Mouse (Mus musculus): Measurements from ENCODE around the gene Sympk. TPM values are rescaled to one million over a fixed set of nuclear protein-coding genes. Genes with fewer than 3 reads are reported as not detected.

Sympk gene
- total RNA-seq, 2 experiments from 2014 or later: 85.6 to 87.6 TPM

DNA sequence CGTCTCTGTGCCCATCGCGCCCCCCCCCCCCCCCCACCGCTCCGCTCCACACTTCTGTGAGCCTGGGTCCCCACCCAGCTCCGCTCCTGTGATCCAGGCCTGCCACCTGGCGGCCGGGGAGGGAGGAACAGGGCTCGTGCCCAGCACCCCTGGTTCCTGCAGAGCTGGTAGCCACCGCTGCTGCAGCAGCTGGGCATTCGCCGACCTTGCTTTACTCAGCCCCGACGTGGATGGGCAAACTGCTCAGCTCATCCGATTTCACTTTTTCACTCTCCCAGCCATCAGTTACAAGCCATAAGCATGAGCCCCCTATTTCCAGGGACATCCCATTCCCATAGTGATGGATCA is 69.0 kb downstream of the Sympk start:
- DNase-seq (ENCODE audit: extremely low spot score in 1 of 2, low spot score in 2 of 2): peak; percentile 41 to 88
- intact Hi-C loops (cut with DNase I): no loop called here

DNA sequence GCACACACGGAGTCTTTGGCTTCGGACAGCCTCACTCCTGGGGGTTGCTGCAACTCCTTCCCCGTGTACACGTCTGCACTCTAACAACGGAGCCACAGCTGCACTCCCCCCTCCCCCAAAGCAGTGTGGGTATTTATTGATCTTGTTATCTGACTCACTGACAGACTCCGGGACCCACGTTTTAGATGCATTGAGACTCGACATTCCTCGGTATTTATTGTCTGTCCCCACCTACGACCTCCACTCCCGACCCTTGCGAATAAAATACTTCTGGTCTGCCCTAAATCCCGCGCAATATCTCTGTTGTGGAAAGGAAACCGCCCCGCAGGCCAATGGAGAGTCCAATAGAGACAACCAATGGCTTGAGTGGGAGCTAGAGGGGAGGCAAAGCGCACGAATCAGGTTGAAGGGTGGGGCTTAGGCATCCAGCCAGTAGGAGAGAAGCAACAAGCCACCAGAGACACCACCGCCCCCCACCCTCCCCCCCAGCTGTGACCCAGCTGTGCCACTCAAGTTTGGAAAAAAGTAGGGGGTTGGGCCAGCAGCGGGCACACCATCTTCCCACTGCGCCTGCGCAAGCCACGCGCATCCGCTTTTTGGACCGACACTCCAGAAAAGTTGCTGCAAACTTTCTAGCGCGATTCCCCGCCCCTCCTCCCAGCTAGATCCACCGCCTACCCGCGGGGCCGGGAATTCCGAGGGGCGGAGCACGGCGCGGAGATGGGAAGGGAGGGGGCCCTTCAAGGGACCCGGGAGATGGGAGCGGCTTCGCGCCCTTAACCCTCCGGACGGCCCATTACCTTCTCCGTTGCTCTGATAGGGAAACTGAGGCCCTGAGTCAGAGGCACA is 69.6 kb downstream of the Sympk start:
- peak; percentile 77 to 97 for DNase-seq (ENCODE audit: extremely low spot score in 1 of 2, low spot score in 2 of 2)
- intact Hi-C loops (cut with DNase I): no loop called here

DNA sequence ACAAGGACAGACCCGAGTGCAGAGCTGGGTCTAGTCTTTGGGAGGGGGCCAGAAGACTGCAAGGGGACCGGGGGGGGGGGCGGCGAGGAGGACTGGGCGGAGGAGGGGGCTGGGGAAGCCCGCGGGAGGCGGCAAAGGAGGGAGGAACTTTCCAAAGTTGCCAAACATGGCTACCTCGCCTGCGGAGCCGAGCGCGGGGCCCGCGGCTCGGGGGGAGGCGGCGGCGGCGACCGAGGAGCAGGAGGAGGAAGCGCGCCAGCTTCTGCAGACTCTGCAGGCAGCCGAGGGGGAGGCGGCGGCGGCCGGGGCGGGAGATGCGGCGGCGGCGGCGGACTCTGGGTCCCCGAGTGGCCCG is 70.3 kb downstream of the Sympk start, which contains the start of gene Six5:
Gene Six5 (plus strand): TSS at position 124 of the 355 bp plus-strand sequence.
- intact Hi-C loops (cut with DNase I): no loop called here
- peak in 1 of 2 experiments; percentile 76 for DNase-seq (ENCODE audit: extremely low spot score in 1 of 2, low spot score in 2 of 2)

DNA sequence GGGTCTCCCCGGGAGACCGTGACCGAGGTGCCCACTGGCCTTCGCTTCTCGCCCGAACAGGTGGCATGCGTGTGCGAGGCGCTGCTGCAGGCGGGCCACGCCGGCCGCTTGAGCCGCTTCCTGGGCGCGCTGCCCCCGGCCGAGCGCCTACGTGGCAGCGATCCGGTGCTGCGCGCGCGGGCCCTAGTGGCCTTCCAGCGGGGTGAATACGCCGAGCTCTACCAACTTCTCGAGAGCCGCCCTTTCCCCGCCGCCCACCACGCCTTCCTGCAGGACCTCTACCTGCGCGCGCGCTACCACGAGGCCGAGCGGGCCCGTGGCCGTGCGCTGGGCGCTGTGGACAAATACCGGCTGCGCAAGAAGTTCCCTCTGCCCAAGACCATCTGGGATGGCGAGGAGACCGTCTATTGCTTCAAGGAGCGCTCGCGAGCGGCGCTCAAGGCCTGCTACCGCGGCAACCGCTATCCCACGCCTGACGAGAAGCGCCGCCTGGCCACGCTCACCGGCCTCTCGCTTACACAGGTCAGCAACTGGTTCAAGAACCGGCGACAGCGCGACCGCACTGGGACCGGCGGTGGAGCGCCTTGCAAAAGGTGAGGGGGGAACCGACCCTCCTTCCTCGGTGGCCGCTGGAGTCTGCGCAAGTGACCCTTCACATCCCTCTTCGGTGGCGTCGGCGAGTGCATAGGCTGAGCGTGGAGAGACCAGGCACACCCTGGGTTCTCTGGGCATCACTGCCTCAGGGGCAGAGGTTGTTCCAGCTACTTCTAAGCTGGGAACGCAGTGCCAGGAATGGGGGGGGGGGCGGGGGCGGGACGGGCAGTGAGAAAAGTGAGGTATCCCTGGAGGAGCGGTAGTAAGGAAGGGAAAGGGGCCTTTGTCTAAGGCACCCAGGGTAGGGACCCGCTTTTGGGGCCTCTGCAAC is 70.9 kb downstream of the Sympk start:
- peak in 1 of 2 experiments; percentile 72 for DNase-seq (ENCODE audit: extremely low spot score in 1 of 2, low spot score in 2 of 2)

DNA sequence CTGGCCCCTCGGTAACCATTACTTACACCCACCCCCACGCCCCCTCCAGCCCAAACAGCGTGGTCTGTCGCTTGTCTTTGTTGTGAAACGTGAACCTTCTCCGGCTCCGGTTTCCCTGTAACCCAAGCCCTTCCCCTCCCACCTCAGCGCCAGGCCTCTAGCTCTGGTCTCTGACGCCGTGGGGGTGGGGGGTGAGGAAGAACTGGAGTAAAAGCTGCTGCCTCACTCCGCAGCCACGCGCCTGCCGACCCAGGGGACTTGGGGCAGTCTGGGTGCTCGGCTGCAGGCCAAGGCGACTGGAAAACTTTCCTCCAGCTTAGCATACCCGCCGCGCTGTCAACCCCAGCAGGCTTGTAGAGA is 71.6 kb downstream of the Sympk start:
- intact Hi-C loops (cut with DNase I): no loop called here
- DNase-seq (ENCODE audit: extremely low spot score in 1 of 2, low spot score in 2 of 2): peak in 1 of 2 experiments; percentile 82

More for the DNA sequence above, 70.9 kb downstream of the Sympk start:
- intact Hi-C loops (cut with DNase I): no loop called here

DNA sequence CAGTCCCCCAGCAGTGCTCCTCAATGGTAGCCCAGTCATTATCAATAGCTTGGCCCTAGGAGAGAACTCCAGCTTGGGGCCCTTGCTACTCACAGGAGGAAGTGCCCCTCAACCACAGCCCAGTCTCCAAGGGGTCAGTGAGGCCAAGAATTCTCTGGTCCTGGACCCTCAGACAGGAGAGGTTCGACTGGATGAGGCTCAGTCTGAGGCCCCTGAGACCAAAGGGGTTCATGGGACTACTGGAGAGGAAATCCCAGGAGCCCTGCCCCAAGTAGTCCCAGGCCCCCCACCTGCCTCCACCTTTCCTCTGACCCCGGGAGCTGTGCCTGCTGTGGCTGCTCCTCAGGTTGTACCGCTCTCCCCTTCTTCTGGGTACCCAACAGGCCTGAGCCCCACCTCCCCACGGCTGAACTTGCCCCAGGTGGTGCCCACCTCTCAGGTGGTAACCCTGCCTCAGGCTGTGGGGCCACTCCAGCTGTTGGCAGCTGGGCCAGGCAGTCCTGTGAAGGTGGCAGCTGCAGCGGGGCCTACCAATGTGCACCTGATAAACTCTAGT is 72.3 kb downstream of the Sympk start:
- no peak for DNase-seq (ENCODE audit: extremely low spot score in 1 of 2, low spot score in 2 of 2)
- intact Hi-C loops (cut with DNase I): no loop called here

DNA sequence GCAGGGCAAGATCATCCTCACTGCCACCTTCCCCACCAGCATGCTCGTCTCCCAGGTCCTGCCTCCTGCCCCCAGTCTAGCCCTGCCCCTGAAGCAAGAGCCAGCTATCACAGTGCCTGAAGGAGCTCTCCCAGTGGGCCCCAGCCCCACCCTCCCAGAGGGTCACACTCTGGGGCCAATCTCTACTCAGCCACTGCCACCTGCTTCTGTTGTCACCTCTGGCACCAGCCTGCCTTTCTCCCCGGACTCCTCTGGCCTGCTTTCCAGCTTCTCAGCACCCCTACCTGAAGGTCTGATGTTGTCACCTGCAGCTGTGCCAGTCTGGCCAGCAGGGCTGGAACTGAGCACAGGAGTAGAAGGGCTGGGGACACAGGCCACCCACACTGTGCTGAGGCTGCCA is 73.0 kb downstream of the Sympk start:
- intact Hi-C loops (cut with DNase I): no loop called here
- DNase-seq (ENCODE audit: extremely low spot score in 1 of 2, low spot score in 2 of 2): no peak

DNA sequence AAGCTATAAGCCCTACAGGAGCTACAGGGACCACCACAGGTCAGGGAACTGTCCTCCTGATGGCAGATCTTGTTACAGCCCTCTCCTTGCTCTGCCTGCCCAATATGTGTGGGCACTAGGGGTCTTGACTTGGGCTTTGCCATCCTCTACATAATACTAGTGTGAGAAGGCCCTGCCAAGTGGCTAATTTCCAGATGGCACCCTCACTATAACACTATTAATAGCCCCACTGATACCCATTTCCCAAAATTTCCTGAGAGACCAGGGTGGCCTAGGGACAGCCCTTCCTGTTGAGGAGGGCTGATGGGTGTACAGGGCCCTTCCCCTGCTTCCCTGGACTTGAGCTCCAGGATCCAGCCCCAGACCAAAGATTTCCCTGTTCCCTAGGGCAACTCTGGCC is 73.7 kb downstream of the Sympk start:
- no peak for DNase-seq (ENCODE audit: extremely low spot score in 1 of 2, low spot score in 2 of 2)
- intact Hi-C loops (cut with DNase I): no loop called here

DNA sequence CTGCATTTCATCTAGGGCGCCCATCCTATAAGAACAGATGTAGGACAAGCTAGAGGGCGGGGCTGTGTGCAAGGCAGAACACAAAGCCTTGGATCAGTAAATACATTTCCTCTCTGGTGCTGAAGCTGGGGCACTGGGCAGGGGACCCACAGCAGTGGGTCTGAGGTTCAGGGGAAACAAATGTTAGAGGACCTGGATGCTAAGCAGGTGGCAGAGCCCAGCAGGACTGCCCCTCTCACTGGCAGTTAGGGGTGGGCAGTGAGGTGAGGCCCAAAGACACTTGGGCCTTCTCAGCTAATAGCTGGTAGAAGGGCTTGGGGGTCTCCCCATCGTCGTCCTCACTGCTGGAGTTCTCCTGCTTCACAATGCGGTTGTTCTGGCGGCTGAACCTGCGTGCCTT is 74.6 kb downstream of the Sympk start:
- intact Hi-C loops (cut with DNase I): no loop called here
- DNase-seq (ENCODE audit: extremely low spot score in 1 of 2, low spot score in 2 of 2): no peak

DNA sequence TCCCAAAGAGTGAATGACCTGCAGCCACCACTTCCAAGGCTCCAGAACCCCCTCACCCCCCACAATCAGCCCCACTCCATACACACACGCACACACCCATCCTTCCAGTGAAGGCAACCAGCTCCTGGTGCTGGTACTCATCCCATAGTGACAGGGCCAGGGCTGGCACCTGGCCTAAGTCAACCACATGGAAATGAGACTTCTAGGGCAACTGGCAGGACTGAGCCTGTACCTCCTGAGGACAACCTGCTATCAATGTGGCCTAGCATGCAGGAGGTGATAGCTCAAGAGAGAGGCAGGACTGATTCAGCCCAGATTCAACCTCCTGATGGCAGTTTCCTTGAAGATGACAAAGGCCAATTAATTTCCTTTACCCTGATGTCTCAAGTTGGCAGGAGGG is 76.1 kb downstream of the Sympk start:
- DNase-seq (ENCODE audit: extremely low spot score in 1 of 2, low spot score in 2 of 2): no peak
- intact Hi-C loops (cut with DNase I): no loop called here

DNA sequence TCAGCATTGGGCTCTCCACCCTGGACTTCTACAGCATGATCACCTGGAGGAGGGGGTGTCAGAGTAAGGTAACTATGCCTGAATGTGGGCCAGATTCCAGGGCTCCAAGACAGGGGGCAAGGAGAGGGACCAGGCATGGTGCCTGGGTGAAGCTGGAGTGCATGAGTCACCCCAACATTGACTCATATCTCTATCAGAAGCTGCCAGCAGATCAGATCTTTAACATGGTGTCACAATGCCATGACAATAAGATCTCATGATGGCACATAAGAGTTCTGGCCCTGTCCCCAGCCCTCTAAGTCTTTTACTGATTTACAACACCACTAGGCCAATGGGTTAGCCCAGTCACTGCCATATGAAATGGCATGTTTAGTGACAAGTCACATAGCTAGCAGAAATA is 79.6 kb downstream of the Sympk start:
- intact Hi-C loops (cut with DNase I): no loop called here

More for the DNA sequence above, 79.6 kb downstream of the Sympk start:
- DNase-seq (ENCODE audit: extremely low spot score in 1 of 2, low spot score in 2 of 2): no peak

Small RNAs within 50 kb of the gene (microRNA-seq; reads per million reads assigned to microRNA genes)
- 6.0 reads per million, percentile 22 among the genes with 10 or more reads in this experiment for gene Mir3100

Other genes starting within 250 kb of the Sympk start
- not detected for gene Psg19, start 225.9 kb upstream of the Sympk start, total RNA-seq (2021)
- not detected for gene Psg17, start 202.8 kb upstream of the Sympk start, total RNA-seq (2021)
- 1 to 10 TPM; 1.3 to 1.5 TPM for gene Mill2, start 184.4 kb upstream of the Sympk start, total RNA-seq (2021)
- 10 to 100 TPM; 26.6 to 28.1 TPM for gene Pglyrp1, start 153.0 kb upstream of the Sympk start, total RNA-seq (2021)
- 10 to 100 TPM; 12.8 to 13.4 TPM for gene Ccdc61, start 114.0 kb upstream of the Sympk start, total RNA-seq (2021)
- gene Nova2, start 98.5 kb upstream of the Sympk start, total RNA-seq (2021): 100 to 1,000 TPM; 114 to 118 TPM
- gene Nanos2, start 37.0 kb upstream of the Sympk start, total RNA-seq (2021): under 1 TPM; 0.71 to 0.95 TPM
- gene Mypop, start 33.1 kb upstream of the Sympk start, total RNA-seq (2021): 10 to 100 TPM; 30.8 to 31.7 TPM
- gene Irf2bp1, start 20.3 kb upstream of the Sympk start, total RNA-seq (2021): 10 to 100 TPM; 44.8 to 46.1 TPM
- not detected for gene Foxa3, start 839 bp upstream of the Sympk start, total RNA-seq (2021)
- gene Rsph6a, start 30.3 kb downstream of the Sympk start, total RNA-seq (2021): under 1 TPM; 0.22 to 0.41 TPM
- gene Dmwd, start 51.9 kb downstream of the Sympk start, total RNA-seq (2021): 100 to 1,000 TPM; 155 to 157 TPM
- gene Dmpk, start 59.5 kb downstream of the Sympk start, total RNA-seq (2021): 10 to 100 TPM; 30.2 to 31.5 TPM
- 1 to 10 TPM; 1.5 to 1.9 TPM for gene Six5, start 70.2 kb downstream of the Sympk start, total RNA-seq (2021)
- gene Gm4969, start 94.0 kb downstream of the Sympk start, total RNA-seq (2021): 1 to 10 TPM; 1.5 to 3.1 TPM
- 10 to 100 TPM; 13.0 to 13.6 TPM for gene Fbxo46, start 95.5 kb downstream of the Sympk start, total RNA-seq (2021)
- gene Qpctl, start 124.9 kb downstream of the Sympk start, total RNA-seq (2021): 10 to 100 TPM; 22.6 to 23.1 TPM
- 10 to 100 TPM; 99.2 to 99.9 TPM for gene Snrpd2, start 125.3 kb downstream of the Sympk start, total RNA-seq (2021)
- gene Gipr, start 141.8 kb downstream of the Sympk start, total RNA-seq (2021): 1 to 10 TPM; 4.7 to 4.8 TPM
- gene Eml2, start 152.0 kb downstream of the Sympk start, total RNA-seq (2021): 100 to 1,000 TPM; 202 to 211 TPM
- gene Gpr4, start 188.2 kb downstream of the Sympk start, total RNA-seq (2021): 1 to 10 TPM; 4.8 to 5.0 TPM
- gene Opa3, start 204.0 kb downstream of the Sympk start, total RNA-seq (2021): 10 to 100 TPM; 36.6 to 38.0 TPM
- gene Vasp, start 247.4 kb downstream of the Sympk start, total RNA-seq (2021): 10 to 100 TPM; 23.1 to 23.5 TPM

Data from left cerebral cortex, postnatal 10 days (tissue).